Mouse (Mus musculus): ENCODE measurements at regions not wholly inside any gene's neighbourhood (a gene's known extent, or its start where the extent isn't known, plus 50 kb on each side); places are given as distances from the start of the nearest gene placed in this dataset.
A peak's percentile ranks its signal among the peaks of the same experiment; 100 is the strongest.

DNA sequence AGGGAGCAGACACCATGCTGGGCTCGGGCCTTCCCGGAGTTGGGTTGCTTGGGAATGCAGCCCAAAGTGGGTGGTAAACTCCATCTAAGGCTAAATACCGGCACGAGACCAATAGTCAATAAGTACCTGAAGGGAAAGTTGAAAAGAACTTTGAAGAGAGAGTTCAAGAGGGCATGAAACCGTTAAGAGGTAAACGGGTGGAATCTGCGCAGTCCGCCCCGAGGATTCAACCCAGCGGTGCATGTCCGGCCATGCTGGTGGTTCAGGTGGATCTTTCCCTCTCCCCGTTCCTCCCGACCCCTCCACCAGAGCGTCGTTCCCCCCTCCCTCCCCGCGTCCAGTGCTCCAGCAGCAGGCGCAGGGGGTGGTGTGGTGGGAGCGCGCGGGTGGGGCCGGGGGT is 179.1 kb upstream of the Arhgef26 start:
- DNase-seq (ENCODE audit: low spot score in 2 of 2), result no peak

GRCm38 (mm10) chr3:62170647-62171046 is 167.5 kb upstream of the Arhgef26 start:
- DNase-seq (ENCODE audit: low spot score in 2 of 2), result no peak

GRCm38 (mm10) chr3:62187807-62188509 is 150.2 kb upstream of the Arhgef26 start:
- no peak for DNase-seq (ENCODE audit: low spot score in 2 of 2)

GRCm38 (mm10) chr3:62192466-62192865 is 145.7 kb upstream of the Arhgef26 start:
- no peak for DNase-seq (ENCODE audit: low spot score in 2 of 2)

GRCm38 (mm10) chr3:62194421-62194820 is 143.7 kb upstream of the Arhgef26 start:
- DNase-seq (ENCODE audit: low spot score in 2 of 2), result no peak

- no peak for DNase-seq (ENCODE audit: low spot score in 2 of 2)
Observed at GRCm38 (mm10) chr3:62196679-62197078, 141.5 kb upstream of the Arhgef26 start.

DNA sequence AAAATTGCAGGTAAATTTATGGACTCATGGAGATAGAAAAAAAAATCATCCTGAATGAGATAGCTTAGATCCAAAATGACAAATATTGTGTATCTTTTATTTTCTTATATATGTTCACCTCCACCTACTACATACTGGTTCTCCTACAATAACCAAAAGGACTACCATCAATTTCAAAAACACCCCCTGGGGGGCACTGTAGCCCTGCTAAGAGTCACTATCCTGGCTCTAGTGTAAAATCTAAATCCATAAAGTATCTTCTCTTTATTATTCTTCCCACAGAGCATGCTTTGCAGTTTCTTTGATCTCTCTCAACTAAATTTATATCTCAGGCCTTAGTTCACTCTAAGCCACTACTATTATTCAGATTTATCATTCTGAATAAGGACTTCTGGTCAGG is 122.3 kb upstream of the Arhgef26 start:
- peak; percentile 44 to 45 for DNase-seq (ENCODE audit: low spot score in 2 of 2)

DNA sequence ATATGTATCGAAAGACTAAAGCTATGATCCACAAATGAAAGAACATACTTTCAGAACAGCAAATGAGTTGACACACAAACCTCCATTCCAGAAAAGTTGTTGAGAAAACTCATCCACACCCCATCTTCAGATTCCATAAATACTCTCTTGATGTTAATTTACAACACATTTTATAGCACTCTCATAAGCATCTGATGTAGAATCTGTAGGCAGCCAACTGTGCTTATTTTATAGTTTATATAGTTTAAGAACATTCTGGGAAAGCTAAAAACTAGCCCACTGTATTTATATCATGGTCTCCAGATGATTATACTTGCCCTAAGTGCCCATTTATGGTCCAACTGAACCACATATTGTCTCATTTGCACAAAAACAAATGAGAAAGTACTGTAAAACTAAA is 120.8 kb upstream of the Arhgef26 start:
- DNase-seq (ENCODE audit: low spot score in 2 of 2), result no peak

- no peak for DNase-seq (ENCODE audit: low spot score in 2 of 2)
Observed at GRCm38 (mm10) chr3:62227697-62228096, 110.4 kb upstream of the Arhgef26 start.

GRCm38 (mm10) chr3:62228156-62228555 is 110.0 kb upstream of the Arhgef26 start:
- DNase-seq (ENCODE audit: low spot score in 2 of 2), result no peak

DNA sequence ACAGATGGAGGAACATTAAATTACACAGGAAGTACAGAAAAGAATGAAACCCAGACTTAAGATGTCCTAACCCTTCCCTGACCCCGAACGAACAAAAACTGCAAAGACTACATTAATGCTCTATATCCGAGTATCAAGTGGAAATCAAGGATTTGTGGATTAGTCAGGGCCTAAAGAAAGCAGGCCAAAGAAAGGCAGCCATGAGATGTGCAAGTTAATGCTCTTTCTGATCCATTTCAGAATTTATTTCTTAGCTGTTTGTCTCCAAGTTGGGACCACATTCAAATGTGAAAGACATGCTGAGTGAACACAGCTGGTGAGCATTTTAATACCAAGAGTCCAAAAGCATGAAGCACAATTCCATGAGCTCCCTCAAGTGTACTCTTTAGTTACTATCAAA is 97.1 kb upstream of the Arhgef26 start:
- DNase-seq (ENCODE audit: low spot score in 2 of 2), result no peak

- DNase-seq (ENCODE audit: low spot score in 2 of 2), result no peak
Observed at GRCm38 (mm10) chr3:62271703-62272102, 66.4 kb upstream of the Arhgef26 start.

GRCm38 (mm10) chr3:62278279-62278678 is 59.9 kb upstream of the Arhgef26 start:
- DNase-seq (ENCODE audit: low spot score in 2 of 2), result no peak

DNA sequence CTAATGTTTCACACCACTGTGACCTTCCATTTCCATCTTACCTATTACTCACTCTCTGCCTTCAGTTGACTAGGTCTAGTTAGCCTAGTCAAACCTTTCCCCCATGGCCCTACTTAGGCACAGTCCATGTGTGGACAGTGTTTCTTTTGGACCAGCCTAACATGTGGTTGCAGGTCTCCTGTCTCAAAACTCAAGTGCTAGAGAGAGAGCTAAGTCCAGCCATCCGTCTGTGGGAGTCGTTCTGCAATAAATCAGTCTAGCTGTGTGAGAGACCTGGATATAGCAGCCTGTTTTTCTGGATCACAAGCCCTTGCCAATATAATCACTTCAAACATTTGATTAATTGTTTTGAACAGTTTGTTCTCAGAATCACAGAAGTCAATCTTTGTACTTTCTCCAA is 57.2 kb upstream of the Arhgef26 start:
- DNase-seq (ENCODE audit: low spot score in 2 of 2), result no peak

All from urinary bladder, postnatal 36 days (tissue).